Mouse (Mus musculus): ENCODE results near the gene Rnf145.

DNA sequence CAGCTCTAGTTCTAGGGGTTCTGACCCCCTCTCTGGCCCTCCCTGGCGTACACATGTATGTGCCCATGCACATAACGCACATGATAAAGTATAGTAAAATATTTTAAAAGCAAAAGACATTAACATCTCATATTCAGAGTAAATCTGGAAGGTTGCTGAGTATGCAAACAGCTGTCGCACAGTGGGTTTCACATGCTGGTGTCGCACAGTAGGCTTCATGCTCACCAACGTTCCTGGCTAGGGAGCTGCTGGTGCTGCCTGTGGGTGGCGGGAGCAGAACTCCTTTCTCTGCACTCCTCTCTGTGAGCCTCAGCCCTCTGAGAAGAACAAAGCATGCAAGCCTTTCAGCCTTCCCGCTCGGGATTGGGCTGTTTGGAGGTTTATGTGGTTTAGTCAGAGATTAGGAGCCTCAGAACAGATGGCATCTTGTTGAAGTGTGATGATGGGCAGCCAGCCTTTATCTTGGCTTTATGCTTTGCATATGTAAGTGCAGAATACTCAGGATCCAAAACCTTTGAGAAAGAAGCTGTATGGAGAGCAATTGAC, 29.0 kb downstream of the Rnf145 start:
- TF ChIP-seq CTCF (IDR thresholded peaks at IDR 0.05; ENCODE audit: low read depth, low read length): no peak
- no peak for TF ChIP-seq POLR2A (IDR thresholded peaks at IDR 0.05; ENCODE audit: borderline replicate concordance, low read depth, low read length)
